In genomic region chr5:103102876-103103393, GRCm38 (mm10) we compare ENCODE assay signal across 22 mouse cellular contexts.
DNase-seq lines count a peak whose midpoint lies in the region; ATAC-seq lines count a peak whose summit lies in the region.
"Had no signal": no experiment of that assay in that cellular context is flagged by ENCODE, and none has a peak within 500 bp of the region (broad histone marks: within the 10 kb centered on the region; RNA-seq: fewer than 3 reads in every experiment).

No protein-coding gene starts in this region.

- peak; percentile 48 for DNase-seq in cerebellum, adult 11-12 months
- DNase-seq in testis, postnatal 14 days (ENCODE audit: low spot score) = peak; percentile 25
- DNase-seq in testis, postnatal 10 days (ENCODE audit: low spot score) = no peak
- peak; percentile 40 to 59 for DNase-seq in cerebellum, postnatal 10 days
- no peak for DNase-seq in urinary bladder, postnatal 36 days (ENCODE audit: low spot score in 2 of 2)
- no peak for DNase-seq in spleen, adult 18-20 months
- DNase-seq: adrenal gland, postnatal 25 days; embryo, embryonic 11 days; gastrocnemius, postnatal 14 days; kidney, adult 9 months; kidney, postnatal 10 days; left cerebral cortex, postnatal 4 days; liver, postnatal 0 days; lung, postnatal 36 days; right cerebral cortex, postnatal 25 days; thymus, adult 2 months; thymus, postnatal 36 days had no signal

- no peak for ATAC-seq in cerebellum, adult (ENCODE audit: insufficient number of reproducible peaks, low FRiP score, low TSS enrichment)
- ATAC-seq: forebrain, embryonic 13.5 days; intestine, embryonic 16.5 days; liver, embryonic 12.5 days; liver, postnatal 0 days; midbrain, embryonic 16.5 days had no signal

Comparison
In these comparisons a context has a peak if more than half of its experiments do, and no peak if none do; other contexts are left out.
1. DNase-seq: peak in cerebellum, adult 11-12 months (single experiment), testis, postnatal 14 days (single experiment) and cerebellum, postnatal 10 days (2 of 2); none in testis, postnatal 10 days (single experiment), urinary bladder, postnatal 36 days (0 of 2) and spleen, adult 18-20 months (0 of 2).